Mouse (Mus musculus) testis, adult 2 months (tissue): Measurements from ENCODE around the gene Rae1.

Experiments used
- CTCF ChIP-seq: fragments of 200-500 bp; IDR thresholded peaks from 2 replicates; pipeline ENCODE4 v1.5.1; 2012; ENCODE audit warnings: low read depth, mild to moderate bottlenecking, inconsistent platforms, low read length, moderate library complexity; ENCODE audit not compliant: control insufficient read depth, insufficient read depth, insufficient replicate concordance
- POLR2A ChIP-seq: fragments of 200-500 bp; IDR thresholded peaks from 2 replicates; pipeline ENCODE4 v1.6.1; 2012; ENCODE audit warnings: low read depth, mild to moderate bottlenecking, inconsistent platforms, low read length, moderate library complexity; ENCODE audit not compliant: control insufficient read depth

GRCm38 (mm10) chr2:173037827-173038607 is 38.1 kb downstream of the Rae1 start:
- TF ChIP-seq CTCF, result no peak
- TF ChIP-seq POLR2A, result no peak
